Mouse (Mus musculus): ENCODE data around the gene Prr13.

The Prr13 gene

DNA sequence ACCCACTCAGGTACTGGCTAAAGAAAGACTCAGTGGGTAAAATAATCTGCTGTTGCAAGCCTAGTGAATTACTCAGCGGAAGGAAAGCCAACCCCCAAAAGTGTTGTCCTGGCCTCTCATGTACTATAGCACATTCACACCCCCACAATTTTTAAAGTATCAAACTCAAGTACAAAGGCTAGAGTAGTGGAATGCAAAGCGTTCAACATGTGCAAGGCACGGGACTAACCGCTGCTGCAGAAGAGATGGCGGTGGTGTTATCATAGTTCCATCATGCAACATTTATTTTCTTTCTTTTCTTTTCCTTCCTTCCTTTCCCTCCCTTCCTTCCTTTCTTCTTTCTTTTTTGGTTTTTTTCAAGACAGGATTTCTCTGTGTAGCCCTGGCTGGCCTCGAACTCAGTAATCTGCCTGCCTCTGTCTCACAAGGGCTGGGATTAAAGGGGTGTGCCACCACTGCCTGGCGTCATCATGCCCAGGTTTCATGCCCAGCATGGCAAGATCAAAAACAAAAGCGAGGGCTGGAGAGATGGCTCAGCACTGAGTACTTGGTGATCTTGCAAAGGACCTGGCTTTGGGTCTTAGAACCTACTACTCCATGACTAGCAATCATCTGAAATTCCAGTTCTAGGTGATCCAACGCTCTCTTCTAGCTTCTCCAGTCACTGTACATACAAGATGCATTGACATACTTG, 47.1 kb downstream of the Prr13 start:
- DNase-seq, result peak in 1 of 2 experiments; percentile 3

DNA sequence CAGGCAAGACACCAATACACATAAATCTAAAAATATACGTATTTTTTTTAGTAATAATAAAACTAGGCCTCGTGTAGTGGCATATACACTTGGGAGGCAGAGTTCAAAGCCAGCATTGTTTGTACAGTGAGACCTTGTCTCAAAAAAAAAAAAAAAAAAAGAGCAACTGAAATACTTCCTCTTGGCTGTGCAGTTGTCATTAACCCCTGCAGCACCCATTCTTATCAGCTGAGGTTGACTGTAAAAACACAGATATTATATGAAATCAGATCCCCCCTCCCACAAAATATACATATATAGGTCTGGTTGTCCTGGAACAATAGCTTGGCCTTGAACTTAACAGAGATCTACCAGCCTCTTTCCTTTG, 47.6 kb downstream of the Prr13 start:
- DNase-seq, result no peak

GRCm38 (mm10) chr15:102506864-102507263, 48.0 kb downstream of the Prr13 start:
- peak in 1 of 2 experiments; percentile 1 for DNase-seq

GRCm38 (mm10) chr15:102507561-102507960, 48.7 kb downstream of the Prr13 start:
- no peak for DNase-seq

GRCm38 (mm10) chr15:102508336-102508735, 49.5 kb downstream of the Prr13 start:
- DNase-seq, result no peak

DNA sequence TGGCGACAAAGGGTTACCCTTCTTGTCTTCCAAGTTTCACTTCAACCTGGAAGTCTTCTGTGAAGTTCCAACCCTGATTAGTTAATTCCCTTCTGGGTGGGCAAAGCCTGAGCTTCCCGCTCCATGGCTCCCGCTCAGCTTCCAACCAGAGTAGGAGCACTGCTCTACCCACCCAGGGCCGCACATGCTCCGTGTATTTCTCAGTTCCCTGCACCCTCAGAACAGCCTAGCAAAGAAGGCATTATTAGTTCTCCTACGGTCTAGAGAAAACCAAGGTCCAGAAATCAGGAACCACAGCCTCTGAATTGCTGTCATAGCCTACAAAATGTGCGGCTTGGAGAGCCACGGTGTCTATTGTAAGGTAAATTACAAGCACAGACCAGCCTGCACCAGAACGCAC, 51.3 kb downstream of the Prr13 start:
- DNase-seq, result peak; percentile 34 to 48

DNA sequence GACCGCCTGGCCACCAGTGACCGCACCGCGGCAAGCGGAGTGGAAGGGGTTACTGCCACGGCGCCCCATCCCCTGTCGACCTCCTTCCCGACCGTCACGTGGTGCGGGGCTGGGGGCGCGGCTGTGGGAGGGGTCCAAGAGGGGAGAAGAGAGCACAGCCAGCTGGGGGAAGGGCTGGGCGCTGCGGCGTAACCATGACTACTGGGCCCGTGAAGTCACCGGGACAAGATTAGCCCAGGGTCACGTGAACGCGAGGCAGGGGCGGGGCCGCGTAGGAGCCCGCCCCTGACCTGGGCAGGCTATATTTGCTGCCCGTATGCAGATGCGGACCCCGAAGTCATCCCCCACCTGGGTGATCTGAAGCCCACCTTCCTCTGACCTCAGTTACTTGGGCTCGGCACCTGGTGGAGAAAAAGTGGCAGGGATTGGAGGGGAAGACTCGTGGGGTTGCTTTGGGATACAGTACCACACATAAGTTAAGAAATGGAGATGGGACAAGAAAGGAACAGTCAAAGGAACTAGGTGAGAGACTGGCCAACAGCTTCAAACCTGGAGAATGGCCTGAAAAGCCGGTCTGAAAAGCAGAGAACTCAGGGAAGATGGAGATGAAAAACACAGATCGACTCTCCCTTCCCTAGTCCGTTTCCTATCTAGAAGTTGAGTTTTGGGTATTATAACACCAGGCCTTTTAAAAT, 51.9 kb downstream of the Prr13 start:
- DNase-seq, result peak; percentile 82 to 89

DNA sequence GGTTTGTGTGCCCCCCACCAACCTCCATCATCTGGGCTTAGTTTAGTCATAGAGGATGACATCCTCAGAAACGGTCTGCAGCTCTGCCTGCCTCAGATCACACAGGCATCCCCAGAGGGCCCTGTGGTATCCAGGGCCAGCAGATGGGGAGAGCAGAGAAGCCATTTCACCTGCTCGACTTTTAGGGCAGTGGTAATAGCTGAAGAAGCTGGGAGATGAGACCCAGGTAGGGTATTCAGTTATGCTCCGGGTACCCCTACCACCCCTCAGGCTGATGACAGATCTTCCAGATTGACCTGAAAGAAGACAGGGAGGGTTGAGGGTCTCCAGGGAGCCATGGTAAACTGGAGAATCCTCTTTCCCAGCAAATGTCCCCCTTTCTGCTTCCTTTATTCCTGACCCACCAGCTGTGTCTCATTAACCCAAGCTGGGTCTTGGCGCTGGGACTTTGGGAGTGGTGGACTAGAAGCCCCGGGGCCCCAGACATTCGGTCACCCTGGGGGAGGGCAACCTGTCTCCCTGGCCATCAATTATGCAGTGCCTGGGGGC, 52.5 kb downstream of the Prr13 start:
- no peak for DNase-seq

GRCm38 (mm10) chr15:102512010-102512409, 53.2 kb downstream of the Prr13 start:
- DNase-seq, result peak in 1 of 2 experiments; percentile 60
